Mouse (Mus musculus): ENCODE measurements around the gene Gpr142. TPM values are rescaled to one million over a fixed set of nuclear protein-coding genes. Genes with fewer than 3 reads are reported as not detected.

Gene Gpr142
- total RNA-seq, 2 experiments from 2014 or later = not detected

Other genes with a start within 250 kb of the Gpr142 start
- 100 to 1,000 TPM; 761 to 890 TPM for gene Rpl38, start 130.4 kb upstream of the Gpr142 start, total RNA-seq (2021)
- gene Ttyh2, start 123.5 kb upstream of the Gpr142 start, total RNA-seq (2021) = 10 to 100 TPM; 28.8 to 34.0 TPM
- 1 to 10 TPM; 1.4 to 1.9 TPM for gene Dnaic2, start 71.5 kb upstream of the Gpr142 start, total RNA-seq (2021)
- 10 to 100 TPM in 1 of 2 experiments, 1 to 10 TPM in 1; 6.6 to 11.5 TPM for gene Kif19a, start 33.5 kb upstream of the Gpr142 start, total RNA-seq (2021)
- 10 to 100 TPM; 27.8 to 30.9 TPM for gene Btbd17, start 3.0 kb upstream of the Gpr142 start, total RNA-seq (2021)
- gene Gprc5c, start 52.2 kb downstream of the Gpr142 start, total RNA-seq (2021) = 1 to 10 TPM; 2.8 to 4.5 TPM
- gene Cd300a, start 91.1 kb downstream of the Gpr142 start, total RNA-seq (2021) = under 1 TPM; 0.37 to 0.52 TPM
- not detected for gene Cd300lb, start 135.5 kb downstream of the Gpr142 start, total RNA-seq (2021)
- gene Cd300c, start 170.2 kb downstream of the Gpr142 start, total RNA-seq (2021) = not detected
- gene Cd300ld, start 191.0 kb downstream of the Gpr142 start, total RNA-seq (2021) = not detected
- gene Cd300c2, start 203.0 kb downstream of the Gpr142 start, total RNA-seq (2021) = 1 to 10 TPM; 4.1 to 4.5 TPM
- gene Cd300ld2, start 217.3 kb downstream of the Gpr142 start, total RNA-seq (2021) = not detected
- gene Cd300ld4, start 228.1 kb downstream of the Gpr142 start, total RNA-seq (2021) = under 1 TPM in 1 of 2 experiments, not detected in 1; 0.86 TPM
- 1 to 10 TPM in 1 of 2 experiments, not detected in 1; 2.3 TPM for gene Cd300ld5, start 238.8 kb downstream of the Gpr142 start, total RNA-seq (2021)
- gene Cd300ld3, start 249.5 kb downstream of the Gpr142 start, total RNA-seq (2021) = under 1 TPM in 1 of 2 experiments, not detected in 1; 0.86 TPM